Mouse (Mus musculus): ENCODE measurements at regions not wholly inside any gene's neighbourhood (a gene's known extent, or its start where the extent isn't known, plus 50 kb on each side); places are given as distances from the start of the nearest gene placed in this dataset.

DNA sequence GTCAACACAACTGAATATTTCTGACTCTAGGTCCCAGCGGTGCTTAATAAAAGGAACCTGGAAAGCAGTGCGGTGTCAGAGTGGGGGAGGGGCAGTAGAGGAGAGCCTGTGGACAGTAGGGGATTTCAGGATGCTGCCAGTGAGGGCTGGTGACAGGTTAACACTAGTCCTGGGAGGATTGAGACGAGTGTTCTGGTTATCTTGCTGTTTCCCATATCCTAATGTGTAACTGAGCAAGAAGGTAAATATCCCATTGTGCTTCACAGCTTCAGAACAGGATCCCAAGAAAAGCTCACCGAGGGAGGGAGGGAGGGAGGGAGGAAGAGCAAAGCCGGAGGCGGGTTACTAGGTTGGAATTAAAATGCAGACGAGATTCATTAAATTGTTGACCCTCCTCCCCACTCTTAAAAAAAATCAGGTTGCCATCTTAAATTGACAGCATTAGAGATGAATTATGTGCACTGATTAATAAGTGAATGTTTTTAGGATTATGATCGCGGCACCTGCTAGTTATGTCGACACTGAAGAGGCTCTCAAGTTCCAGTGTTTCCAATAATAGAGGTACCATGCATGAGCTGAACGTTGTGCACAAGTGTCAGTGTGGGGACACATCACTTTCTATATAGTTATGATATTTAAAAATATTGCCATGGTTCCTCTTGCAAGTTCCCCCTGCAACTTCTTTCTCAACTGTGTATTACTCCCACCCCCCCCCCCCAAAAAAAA lies 1053.3 kb downstream of the 5730522E02Rik start:
- no peak for DNase-seq

DNA sequence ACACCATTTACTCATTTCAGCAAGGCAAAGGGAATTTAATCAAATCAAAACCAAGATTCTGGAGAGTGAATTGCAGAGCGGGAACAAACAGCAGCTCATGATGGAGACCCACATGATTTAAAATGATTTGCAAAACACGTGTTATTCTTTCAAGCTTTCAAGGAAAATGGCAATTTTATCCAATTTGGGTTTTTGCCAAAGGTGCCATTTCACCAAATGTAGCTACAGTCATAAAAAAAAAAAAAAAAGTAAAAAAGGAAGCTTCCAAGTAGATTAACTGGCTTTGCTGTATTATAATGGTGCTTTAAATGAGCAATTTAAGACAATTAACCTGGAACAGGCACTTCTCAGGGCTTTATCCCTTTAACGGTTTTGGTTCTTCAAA lies 1052.7 kb downstream of the 5730522E02Rik start:
- no peak for DNase-seq

DNA sequence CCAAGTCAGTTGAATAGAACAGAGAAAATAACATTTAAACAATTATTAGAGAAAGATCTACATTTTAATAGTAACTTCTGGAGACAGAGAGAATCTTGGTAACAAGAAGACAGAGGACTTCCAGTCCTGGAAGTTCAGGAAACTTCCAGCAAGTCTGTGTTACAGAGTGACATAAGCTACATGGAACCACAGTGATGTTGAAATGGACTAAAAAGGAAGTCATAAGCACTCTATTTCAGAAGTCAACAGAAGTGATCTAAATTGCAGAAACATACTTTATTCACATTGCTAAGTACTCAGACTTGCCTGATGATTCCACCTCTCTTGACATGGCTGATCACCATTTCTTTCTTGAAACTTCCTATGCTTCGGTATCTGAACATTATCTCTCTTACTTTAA lies 1051.7 kb downstream of the 5730522E02Rik start:
- DNase-seq, result no peak

DNA sequence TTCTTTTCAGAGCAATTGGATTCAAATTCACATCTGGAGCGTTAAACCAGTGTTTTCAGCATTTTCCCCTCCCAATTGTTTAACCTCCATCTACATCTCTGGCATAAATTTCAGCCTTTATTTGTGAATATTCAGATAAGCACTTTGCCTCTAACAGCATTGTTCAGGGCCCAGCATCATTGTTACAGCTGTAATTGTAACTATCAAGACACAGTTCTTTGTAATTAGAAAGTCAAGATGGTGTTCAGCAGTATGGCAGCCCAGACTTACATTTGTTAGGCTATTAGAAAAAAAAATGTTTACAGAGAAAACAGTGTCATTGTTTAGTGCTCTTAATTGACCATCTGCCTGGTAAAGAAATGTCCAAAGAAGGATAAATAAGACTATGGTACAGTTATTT lies 1042.6 kb downstream of the 5730522E02Rik start:
- no peak for DNase-seq

DNA sequence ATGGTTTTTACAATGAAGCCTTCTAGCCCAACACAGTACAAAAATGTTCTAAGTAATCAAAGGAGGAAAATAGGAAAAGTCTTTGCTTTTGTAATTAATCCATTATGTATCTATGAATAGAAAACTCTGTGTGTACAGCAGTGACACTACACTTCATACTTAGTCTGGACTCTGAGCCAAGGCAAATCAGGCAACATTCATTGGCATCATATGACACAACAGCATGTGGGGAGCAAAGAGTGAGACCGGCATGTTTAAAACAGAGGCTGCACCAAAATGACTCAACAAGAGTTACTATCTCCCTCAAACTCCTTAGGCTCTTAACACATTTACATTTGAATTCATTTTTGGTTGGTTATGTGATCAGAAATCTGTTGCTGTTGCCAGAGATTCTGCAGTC lies 1039.5 kb downstream of the 5730522E02Rik start:
- DNase-seq, result no peak

Data from adrenal gland, postnatal 14 days (tissue).